Mouse (Mus musculus) C2C12 (cell line): ENCODE measurements around the gene Sars2.

ENCODE experiments used
- CEBPB ChIP-seq: IDR thresholded peaks from one replicate; pipeline ENCODE4 v1.6.1; 2011; ENCODE audit warnings: low read depth, mild to moderate bottlenecking, control low read depth, moderate library complexity
- CTCF ChIP-seq: IDR thresholded peaks from one replicate; pipeline ENCODE4 v1.5.1; 2011; ENCODE audit not compliant: control insufficient read depth, insufficient read depth, insufficient read length
- MAX ChIP-seq: IDR thresholded peaks from one replicate; pipeline ENCODE4 v1.6.1; 2011; ENCODE audit warnings: mild to moderate bottlenecking, control low read depth
- MYOD1 ChIP-seq: IDR thresholded peaks from one replicate; pipeline ENCODE4 v1.6.1; 2011; ENCODE audit warnings: low read depth; ENCODE audit not compliant: control insufficient read depth, insufficient read length
- MYOG ChIP-seq: IDR thresholded peaks from one replicate; pipeline ENCODE4 v1.6.1; 2011; ENCODE audit not compliant: control insufficient read depth, insufficient read length; ENCODE audit errors: extremely low read depth
- USF1 ChIP-seq: IDR thresholded peaks from one replicate; pipeline ENCODE4 v1.6.1; 2011; ENCODE audit warnings: low read depth, mild to moderate bottlenecking, control low read depth, moderate library complexity

GRCm38 (mm10) chr7:28780067-28780658, 38.4 kb downstream of the Sars2 start:
- TF ChIP-seq CTCF (peak; percentile 13), MAX (no peak), USF1 (no peak), MYOG (no peak), MYOD1 (no peak), CEBPB (no peak)
